Mouse (Mus musculus): ENCODE measurements around the gene Dlg4.
A peak's percentile ranks its signal among the peaks of the same experiment; 100 is the strongest.

GRCm38 (mm10) chr11:70020731-70021263 is 4.1 kb downstream of the Dlg4 start:
- TF ChIP-seq POLR2A (IDR thresholded peaks at IDR 0.05; ENCODE audit: low read depth, low read length) (no peak), CTCF (IDR thresholded peaks at IDR 0.05; ENCODE audit: extremely low read depth, insufficient read depth, insufficient read length, insufficient replicate concordance) (peak; percentile 33; the same call in 1 of the 2 replicates)

All from spleen, adult 2 months (tissue).